Mouse (Mus musculus) bone marrow macrophage, adult 2 months (primary cell): ENCODE results near the gene Prune1.

Source experiments
- CTCF ChIP-seq: IDR thresholded peaks from 2 replicates; pipeline ENCODE4 v1.5.1; 2012; ENCODE audit warnings: low read depth, mild to moderate bottlenecking, low read length, moderate library complexity
- POLR2A ChIP-seq: IDR thresholded peaks from 2 replicates; pipeline ENCODE4 v1.6.1; 2012; ENCODE audit warnings: mild to moderate bottlenecking, low read depth, low read length, borderline replicate concordance

GRCm38 (mm10) chr3:95227214-95227613 lies 54.7 kb downstream of the Prune1 start:
- no peak for TF ChIP-seq POLR2A
- no peak for TF ChIP-seq CTCF
